Mouse (Mus musculus): Measurements from ENCODE around the gene Mapk10.

Gene Mapk10

DNA sequence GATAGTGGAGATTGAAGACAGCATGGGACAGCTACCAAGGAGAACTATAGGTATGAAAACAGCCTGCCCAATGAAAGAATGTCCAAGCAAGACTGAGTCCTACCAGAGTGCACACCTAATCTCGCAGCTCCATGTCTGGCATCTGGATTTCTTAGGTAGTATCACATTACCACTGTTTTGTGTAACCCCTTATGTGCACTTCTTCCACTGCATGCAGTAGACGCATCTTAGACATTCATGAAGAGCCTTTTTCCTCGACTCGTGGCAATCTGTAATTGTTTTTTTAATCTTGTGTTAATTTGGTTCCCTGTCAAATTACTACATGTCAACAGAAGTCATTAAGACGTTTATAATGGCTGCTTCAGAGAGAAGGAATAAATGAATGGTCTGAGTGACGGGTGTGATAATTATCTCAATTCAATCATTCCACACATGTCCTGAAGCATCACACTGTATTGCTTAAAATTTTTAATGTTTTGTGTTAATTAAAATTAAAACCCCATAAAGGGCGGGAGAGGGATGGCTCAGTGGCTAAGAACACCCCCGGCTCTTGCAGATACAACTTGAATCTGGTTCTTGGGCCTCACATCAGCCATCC lies 160.7 kb downstream of the Mapk10 start:
- DNase-seq (ENCODE audit: low read depth, low spot score), result no peak

DNA sequence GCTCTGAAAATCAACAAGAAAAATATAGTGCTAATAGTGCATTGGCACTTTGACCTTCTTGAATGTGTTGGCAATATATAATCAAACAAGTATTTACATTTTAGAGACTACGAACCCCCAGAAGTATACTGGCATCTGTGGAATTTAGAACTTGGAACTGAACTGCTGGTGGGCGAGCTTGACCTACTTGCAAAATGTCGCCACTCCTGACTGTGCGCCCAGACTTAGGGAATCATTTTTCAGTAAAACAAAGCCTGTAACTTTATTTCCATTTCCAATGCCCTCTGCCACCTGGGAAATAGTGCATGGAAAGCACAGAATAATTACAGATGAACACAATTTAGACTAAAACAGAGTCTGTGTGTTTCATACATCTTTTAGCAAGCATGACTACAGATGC lies 163.1 kb downstream of the Mapk10 start:
- DNase-seq (ENCODE audit: low read depth, low spot score), result no peak

DNA sequence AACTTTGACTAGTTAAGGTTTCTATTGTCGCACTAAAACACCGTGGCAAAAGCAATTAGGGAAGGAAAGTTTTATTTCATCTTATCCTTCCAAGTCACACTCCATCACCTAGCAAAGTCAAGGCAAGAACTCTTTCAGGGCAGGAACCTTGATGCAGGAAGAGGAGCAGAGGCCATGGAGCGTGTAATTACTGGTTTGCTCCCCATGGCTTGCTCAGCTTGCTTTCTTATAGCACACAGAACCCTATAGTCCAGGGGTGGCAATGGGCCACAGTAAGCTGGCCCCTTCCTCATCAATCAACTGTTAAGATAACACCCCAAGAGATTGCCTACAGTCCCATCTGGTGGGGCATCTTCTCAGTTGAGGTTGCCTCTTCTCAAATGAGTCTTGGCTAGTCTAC lies 173.4 kb downstream of the Mapk10 start:
- DNase-seq (ENCODE audit: low read depth, low spot score), result no peak

DNA sequence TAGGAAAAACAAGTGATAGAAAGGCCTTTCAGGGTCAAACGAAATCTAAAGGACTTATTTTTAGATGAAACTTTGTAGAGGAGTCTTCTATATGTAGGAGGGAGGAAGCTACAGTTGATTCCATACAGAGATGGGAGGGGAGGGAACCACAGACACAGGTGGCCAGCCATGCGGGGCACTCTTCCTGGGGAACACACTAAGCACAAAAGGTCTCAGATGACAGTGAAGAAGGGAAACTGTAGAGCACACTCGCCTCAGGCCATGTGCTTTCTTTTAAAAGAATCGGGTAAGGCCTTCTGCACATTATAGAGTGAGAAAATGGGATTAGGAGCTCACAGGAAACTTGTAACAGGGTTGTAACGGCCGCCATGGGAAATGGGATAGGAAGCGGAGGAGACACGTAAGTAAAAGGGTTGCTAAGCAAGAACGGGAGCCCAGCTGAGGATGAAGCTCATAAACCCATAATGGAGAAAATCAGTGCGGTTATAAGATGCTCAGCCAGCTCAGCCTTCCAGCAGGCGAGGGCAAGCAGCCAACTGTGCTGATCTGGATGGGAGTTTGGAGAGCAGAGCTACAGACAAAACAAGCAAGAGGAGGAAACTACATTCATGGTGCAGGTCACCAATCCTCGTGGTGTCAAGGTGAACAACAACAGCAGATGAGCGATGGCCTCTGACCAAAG lies 182.1 kb downstream of the Mapk10 start:
- peak; percentile 17 for DNase-seq (ENCODE audit: low read depth, low spot score)

DNA sequence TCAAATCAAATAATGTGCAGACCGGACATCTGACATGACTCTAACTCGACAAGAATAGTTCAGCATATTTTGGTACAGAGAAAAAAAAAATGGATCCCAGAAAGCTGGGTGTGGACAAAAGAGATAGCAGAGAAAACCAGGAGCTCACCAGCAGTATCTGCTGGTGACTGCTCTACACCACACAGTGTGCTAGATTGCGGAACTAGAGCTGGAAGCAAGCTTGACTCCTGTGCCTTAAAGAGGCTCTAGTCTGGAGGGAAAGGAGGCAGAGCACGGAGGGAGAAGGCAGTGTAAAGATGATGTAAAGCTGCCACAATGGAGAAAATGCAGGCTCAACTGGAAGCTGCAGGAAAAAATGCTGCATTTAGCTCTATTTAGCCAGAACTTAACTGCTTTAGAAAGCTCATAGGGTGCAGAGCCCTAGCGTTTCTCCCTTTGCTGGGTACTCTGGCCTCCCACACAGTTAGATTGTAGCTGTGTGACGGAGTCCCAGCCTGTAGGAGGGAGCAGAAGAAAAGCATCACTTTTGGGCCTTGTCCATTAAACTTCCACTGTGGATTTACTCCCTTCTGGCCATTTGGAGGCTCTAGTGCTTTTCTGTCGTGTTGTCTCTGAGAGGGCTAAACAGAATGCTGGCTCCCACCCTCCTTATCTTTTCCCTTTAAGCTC lies 188.5 kb downstream of the Mapk10 start:
- DNase-seq (ENCODE audit: low read depth, low spot score), result no peak

DNA sequence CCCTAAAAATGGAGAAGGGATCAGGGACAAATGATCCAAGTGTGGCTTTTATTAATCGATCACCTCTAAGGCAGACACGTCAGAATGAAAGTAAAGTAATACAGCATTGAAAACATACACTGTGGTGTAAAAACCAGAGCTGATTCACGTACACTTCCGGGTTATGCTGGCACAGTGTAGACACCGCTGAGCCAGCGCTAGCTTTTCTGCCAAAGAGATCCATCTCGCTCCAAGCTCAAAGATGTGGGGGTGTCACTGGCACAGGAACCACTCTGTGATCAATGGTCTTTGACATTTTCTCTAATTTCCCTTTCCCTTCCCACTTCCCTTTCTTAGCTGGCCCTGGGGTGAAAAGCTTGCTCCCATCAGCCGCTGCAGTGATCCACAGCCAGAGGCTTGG lies 189.7 kb downstream of the Mapk10 start:
- DNase-seq (ENCODE audit: low read depth, low spot score), result no peak

DNA sequence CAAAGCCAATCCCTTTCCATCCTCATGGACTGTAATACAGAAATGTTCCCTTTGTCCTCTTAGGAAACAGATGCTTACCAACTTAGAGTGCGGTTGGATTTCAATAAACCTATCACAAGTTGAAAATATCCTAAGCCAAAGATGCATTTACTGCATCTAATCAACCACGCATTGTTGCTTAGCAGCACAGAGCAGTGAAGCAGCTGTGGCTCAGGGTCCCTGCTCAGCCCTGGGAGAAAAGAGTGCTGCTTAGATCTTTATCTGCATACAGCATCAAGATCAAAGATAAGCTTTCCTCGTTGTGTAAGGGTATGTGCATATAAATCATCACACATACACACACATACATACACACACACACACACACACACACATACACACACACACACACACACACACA lies 190.2 kb downstream of the Mapk10 start:
- no peak for DNase-seq (ENCODE audit: low read depth, low spot score)

DNA sequence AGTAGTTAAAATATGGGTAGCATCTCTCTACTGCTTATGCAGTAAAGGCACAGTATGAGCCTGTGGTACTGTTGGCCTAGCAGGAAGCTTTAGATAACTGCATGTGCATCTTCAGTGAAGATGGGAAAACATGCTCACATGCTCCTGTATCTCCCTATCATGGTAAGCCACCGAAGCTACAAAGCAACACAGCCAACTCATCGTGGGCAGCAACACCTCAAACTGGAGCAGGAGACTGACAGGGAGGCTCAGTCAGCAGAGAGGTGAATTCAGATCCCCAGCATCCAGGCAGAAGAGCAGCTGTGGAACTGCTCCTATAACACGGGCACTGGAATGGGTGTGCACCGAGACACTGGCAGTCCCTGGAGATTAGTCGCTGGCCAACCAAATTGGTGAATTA lies 191.0 kb downstream of the Mapk10 start:
- DNase-seq (ENCODE audit: low read depth, low spot score), result no peak

DNA sequence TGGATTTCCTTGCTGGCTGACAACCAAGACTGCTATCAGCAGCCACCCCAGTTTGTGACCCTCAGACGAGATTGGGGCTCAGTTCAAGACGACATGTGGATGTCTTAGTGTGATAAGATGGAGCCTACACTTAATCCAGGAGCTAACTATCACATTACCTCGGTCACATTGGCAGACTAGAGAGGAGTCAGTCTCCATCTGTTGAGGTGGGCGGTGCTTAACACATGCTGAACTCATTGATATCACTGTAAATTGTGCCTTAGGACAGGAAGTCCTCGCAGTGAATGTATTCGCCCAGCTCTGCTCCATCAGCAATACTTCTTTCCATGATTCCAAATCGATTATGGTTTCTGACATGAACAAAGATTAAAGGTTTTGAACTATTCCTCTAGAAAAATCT lies 193.5 kb downstream of the Mapk10 start:
- DNase-seq (ENCODE audit: low read depth, low spot score), result no peak

DNA sequence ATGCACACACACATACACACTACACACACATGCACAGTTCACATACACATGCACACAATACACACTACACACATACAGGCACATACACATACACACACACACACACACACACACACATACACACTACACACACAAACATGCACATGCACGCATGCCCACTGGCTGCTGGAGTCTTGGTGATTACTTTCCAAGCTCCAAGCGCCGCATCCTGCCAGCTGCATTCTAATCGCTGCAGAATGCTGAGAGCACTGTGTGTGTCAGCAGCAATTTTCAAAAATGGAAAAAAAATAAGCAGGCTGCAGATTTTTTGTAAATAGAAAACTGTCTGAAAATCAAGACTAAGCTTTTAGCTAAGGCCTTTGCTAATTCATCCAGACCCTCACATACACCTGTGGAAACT lies 196.8 kb downstream of the Mapk10 start:
- DNase-seq (ENCODE audit: low read depth, low spot score), result no peak

DNA sequence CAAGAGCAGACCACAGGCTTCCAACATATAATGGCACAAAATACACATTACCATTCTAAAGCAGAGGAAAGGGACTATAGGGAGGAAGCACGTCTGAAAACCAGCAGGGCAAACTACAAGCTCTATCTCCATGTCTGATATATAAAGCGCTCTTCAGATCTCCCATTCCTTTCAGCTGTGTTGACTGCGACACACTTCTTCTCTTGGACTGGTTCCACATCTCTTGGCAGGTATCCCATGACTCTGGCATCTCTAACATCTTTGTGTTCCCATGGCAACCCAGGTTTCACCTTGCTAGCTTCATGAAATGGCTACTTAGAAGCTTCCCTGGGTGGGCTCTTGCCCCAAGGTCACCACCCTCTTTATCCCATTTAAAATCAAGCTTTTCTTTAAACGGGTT lies 202.2 kb downstream of the Mapk10 start:
- DNase-seq (ENCODE audit: low read depth, low spot score), result no peak

DNA sequence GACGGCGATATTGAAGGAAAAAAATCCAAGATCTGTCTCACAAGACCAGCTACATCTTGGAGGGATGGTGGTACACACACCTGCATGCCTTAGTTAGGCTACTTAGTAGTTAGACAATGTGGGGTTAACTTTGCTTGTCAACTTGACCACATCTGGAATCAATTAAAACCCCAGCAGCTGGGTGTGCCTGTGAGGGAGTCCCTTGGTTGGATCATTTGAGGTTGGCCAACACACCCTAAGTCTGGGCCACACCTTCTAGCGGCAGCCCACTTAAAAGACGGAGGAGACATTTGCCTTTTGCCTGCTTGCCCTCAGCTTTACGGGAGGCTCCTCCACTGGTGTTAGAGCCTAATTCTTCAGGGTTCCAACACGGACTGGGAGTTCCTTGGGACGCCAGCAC lies 209.0 kb downstream of the Mapk10 start:
- DNase-seq (ENCODE audit: low read depth, low spot score), result peak; percentile 59

DNA sequence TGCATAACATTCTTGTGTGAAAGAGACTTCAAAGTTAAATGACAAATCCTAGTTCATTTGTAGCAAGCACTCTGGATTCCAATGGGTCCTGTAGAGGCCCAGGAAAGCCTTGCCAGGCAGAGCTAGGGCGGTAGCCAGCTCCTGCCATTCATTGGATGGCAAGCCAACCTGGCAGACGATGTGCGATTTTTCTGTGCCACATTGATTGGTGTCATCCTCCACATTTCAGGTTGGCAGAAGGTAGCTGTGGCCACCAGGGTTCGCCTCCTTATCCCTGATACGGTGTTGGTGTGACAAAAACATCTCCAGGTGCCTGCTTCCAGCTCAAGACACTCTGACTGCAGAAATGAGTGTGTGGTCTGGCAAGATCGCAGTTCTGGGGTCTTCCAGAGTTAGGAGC lies 210.6 kb downstream of the Mapk10 start:
- no peak for DNase-seq (ENCODE audit: low read depth, low spot score)

DNA sequence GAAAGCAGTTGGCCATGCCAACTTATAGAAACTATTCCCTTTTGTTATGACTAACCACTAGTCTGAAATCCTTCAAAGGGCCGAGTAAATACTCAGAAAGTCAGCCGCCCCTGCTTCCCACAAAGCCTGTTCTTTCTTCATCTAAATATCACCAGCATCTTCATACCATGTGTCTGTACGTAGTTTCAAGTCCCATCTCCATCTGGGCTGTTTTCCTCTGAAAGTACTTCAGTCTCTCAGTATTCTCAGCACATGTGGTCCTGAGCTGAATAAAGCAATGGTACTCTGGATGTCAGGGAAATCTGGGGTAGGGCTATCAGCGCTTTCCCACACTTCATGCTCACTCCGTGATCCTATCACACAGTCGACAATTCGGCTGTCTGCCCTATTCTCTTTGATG lies 212.6 kb downstream of the Mapk10 start:
- DNase-seq (ENCODE audit: low read depth, low spot score), result no peak

DNA sequence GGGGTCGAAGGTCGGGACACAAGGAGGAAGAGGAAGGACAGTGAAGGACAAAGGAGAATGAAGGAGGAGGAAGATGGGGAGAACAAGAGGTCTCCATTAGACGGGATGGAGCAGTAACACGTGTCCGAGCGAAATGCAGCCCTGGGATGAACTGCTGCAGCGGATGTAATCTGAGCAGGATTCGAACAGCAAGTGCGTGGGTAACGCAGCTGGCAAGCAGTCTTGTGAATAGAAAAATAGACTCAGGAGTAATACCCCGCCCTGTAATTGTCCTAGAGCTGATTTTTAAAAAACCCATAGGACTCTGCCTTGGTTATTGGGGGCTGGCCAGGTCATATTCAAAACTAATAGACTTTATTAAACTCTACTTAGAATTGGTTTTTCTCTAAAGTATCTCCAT lies 213.2 kb downstream of the Mapk10 start:
- no peak for DNase-seq (ENCODE audit: low read depth, low spot score)

DNA sequence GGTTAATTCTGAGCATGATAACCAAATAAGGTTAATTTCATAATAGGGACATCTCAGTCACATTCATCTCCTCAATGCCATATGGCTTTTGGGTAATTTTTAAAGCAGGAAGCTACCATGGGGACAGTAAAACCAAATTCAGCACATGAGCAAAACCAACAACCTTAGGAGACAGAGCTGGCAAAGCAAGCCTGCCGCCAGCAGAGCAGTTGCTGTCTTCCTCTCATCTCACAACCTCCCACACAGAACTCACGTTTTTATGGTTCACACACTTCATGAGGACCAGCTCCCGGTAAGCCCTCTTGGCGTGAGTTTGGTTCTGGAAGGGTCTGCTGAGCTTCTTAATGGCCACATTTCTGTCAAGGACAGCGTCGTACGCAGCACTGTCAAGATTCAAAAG lies 214.8 kb downstream of the Mapk10 start:
- DNase-seq (ENCODE audit: low read depth, low spot score), result no peak

DNA sequence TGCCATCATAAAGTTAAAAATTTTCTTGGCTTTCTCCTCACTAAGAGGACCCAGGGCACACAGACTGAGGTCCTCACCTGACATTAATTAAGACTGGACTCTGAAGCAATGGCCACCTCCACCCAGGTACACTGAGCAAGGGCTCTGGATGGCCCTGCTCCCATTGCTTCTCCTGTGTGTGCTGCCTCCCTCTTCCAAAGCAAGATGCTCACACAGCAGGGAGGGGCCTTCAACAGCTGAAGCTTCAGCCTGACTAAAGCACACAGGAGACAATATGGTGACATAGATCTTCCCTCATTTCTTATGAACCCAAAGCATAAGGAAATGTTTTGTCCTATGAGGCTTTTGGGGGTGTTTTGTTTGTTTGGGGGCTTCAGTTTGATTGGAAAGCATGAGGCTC lies 215.2 kb downstream of the Mapk10 start:
- DNase-seq (ENCODE audit: low read depth, low spot score), result no peak

DNA sequence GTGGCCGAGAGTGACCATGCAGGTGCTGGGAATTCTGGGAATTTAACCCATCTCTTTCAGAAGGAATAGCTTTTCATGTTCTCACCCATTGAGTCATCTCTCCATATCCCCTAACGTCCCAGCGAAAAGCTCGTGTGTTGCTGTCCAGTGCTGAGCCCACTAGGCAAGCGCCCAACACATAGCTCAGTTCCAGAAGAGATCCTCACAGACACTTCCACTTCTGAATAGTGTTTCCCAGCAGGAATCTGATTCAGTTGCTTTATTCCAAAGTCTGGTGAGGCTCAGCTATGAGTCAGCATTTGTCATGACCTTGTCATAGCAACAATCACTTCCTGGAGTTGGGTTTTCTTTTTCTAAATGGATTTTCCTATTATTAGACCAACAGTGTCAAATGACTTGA lies 217.2 kb downstream of the Mapk10 start:
- DNase-seq (ENCODE audit: low read depth, low spot score), result no peak

DNA sequence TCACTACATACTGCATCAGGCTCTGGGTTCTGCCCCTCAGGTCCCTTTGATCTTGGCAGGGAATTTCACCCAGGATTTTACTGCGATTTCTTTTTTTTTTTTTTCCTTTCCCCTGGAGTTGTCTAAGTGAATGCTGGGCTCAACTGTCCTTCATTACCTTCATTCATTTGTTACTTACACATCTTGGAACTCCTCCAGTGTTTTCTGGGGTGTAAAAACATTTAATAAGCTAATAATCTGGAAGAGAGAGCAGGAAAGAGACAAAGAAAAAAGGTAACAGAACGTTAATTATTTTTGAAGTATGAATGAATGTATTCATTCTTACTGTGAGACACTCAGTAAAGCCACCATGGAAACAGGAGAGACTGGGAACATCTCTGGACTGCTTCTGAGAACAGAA lies 219.4 kb downstream of the Mapk10 start:
- DNase-seq (ENCODE audit: low read depth, low spot score), result no peak

DNA sequence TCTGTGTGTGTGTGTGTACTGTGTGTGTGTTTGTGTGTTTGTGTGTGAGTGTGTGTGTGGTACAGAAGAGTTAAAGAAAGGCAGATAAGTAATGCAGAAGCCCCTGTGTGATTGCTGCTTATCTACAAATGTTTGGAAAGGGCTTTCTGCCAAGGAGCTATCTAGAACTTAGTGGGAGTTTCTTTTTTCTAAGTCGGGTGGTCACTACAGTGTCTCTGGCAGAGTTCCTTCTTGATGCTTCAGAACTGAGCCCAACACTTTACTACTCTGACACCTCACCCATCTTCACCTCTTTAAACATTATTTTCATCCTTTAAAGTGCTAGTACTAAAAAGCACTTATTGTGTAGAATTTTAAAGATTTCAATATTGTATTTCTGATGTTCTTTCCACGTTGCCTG lies 232.8 kb downstream of the Mapk10 start:
- no peak for DNase-seq (ENCODE audit: low read depth, low spot score)

DNA sequence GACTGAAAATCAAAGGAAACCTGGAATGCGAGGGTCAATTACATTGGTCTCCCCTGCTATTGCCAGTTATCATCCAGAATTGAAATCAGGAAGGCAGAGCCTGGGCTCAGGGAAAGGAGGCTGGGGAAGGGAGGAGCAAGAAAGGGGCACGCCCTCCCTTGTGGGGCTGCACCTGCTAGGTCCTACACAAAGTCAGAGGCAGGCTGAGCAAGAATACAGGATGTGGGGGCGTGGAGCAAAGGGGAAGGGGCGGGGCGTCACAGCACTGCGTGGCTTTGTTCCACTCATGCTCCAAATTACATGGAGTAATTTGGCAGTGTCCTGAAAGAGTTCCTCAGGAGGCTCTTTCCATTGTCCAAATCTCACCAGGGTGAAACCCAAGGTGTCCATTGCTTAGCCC lies 234.0 kb downstream of the Mapk10 start:
- no peak for DNase-seq (ENCODE audit: low read depth, low spot score)

DNA sequence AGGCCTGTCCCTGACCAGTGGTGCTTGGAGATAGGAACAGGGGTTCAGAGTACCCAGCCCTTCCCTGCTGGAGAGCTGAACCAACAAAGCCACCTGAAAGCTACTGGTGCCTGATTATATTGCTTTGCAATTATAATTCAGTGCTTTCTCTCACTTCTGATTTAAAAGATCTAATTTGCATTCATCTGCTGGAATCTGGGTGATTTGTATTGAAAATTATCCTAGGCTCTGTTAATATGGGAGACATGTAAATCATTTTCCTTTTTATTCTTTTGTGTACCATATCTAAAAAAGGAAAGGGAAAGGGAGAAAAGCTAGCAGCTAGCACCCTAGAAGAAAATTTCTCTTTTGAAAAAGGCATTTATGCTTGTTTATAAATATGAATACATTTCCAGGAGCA lies 234.6 kb downstream of the Mapk10 start:
- DNase-seq (ENCODE audit: low read depth, low spot score), result no peak

DNA sequence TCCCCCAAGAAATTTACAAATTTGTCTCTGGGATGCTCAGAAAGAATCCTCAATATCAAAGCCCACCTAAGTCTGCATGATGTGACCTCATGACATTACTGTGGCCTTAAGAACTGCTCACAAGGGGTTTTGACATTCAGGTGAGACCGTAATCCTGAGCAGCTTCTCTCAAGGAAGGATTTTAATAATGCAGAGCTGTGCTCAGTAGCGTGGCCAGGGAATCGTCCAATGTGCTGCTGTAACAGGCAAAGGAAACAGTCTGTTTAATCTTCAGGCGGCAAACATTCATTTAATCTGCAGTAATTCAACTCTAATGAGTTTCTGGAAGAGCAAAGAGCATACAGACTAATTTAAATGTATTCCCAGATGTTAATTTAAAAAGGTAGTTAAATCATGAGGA lies 236.7 kb downstream of the Mapk10 start:
- DNase-seq (ENCODE audit: low read depth, low spot score), result no peak
